Comparison of ENCODE assay signal across 11 mouse cellular contexts in genomic region chr19:28380691-28381262, GRCm38 (mm10).
DNase-seq lines count a peak whose midpoint lies in the region; ATAC-seq and TF ChIP-seq lines count a peak whose summit lies in the region.
"Had no signal": no experiment of that assay in that cellular context is flagged by ENCODE, and none has a peak within 500 bp of the region (broad histone marks: within the 10 kb centered on the region; RNA-seq: fewer than 3 reads in every experiment).

No protein-coding gene starts in this region.

- intact Hi-C loops in gastrocnemius, postnatal 14 days (cut with DNase I; ENCODE audit: low total_unique reads), result no loop called here

- H3K27ac ChIP-seq in hindbrain, embryonic 11.5 days (ENCODE audit: low read depth, low read length), result no peak overlapping the region
- H3K27ac ChIP-seq in hindbrain, embryonic 12.5 days, result no peak overlapping the region
- H3K27ac ChIP-seq in neural tube, embryonic 15.5 days (replicated peaks), result no peak overlapping the region
- H3K27ac ChIP-seq in heart, embryonic 11.5 days (ENCODE audit: low read depth, low read length), result no peak overlapping the region
- H3K27ac ChIP-seq: embryonic facial prominence, embryonic 12.5 days; limb, embryonic 12.5 days had no signal

- no peak overlapping the region for H3K9ac ChIP-seq in hindbrain, embryonic 11.5 days (ENCODE audit: low read depth, low read length)
- H3K9ac ChIP-seq in hindbrain, embryonic 12.5 days, result no peak overlapping the region
- no peak overlapping the region for H3K9ac ChIP-seq in neural tube, embryonic 15.5 days (replicated peaks)
- H3K9ac ChIP-seq in heart, embryonic 11.5 days (ENCODE audit: low read depth, low read length), result no peak overlapping the region
- H3K9ac ChIP-seq: embryonic facial prominence, embryonic 12.5 days; limb, embryonic 12.5 days had no signal

- TF ChIP-seq POLR2A in brain, embryonic 14.5 days (IDR thresholded peaks at IDR 0.05; ENCODE audit: borderline replicate concordance, extremely low read depth, insufficient read depth, insufficient read length, poor library complexity, severe bottlenecking), result no peak

- H3K4me1 ChIP-seq in hindbrain, embryonic 11.5 days (replicated peaks; ENCODE audit: control insufficient read depth, insufficient read depth, low read length), result no peaks in the 10 kb centered on the region; the same call in 1 of the 2 replicates
- H3K4me1 ChIP-seq in hindbrain, embryonic 12.5 days, result peaks cover 30% of the 10 kb centered on the region
- peaks cover 11% of the 10 kb centered on the region; the same call in 1 of the 2 replicates for H3K4me1 ChIP-seq in neural tube, embryonic 15.5 days
- no peaks in the 10 kb centered on the region for H3K4me1 ChIP-seq in heart, embryonic 11.5 days (ENCODE audit: control insufficient read depth, insufficient read depth, low read length)

- no peaks in the 10 kb centered on the region for H3K27me3 ChIP-seq in hindbrain, embryonic 11.5 days (ENCODE audit: control insufficient read depth, insufficient read depth, low read length)
- H3K27me3 ChIP-seq in hindbrain, embryonic 12.5 days, result no peaks in the 10 kb centered on the region
- H3K27me3 ChIP-seq in neural tube, embryonic 15.5 days (replicated peaks), result no peaks in the 10 kb centered on the region
- no peaks in the 10 kb centered on the region; the same call in 1 of the 2 replicates for H3K27me3 ChIP-seq in heart, embryonic 11.5 days (ENCODE audit: control insufficient read depth, insufficient read depth, low read length)
- H3K27me3 ChIP-seq: embryonic facial prominence, embryonic 12.5 days; limb, embryonic 12.5 days had no signal

- no peaks in the 10 kb centered on the region for H3K36me3 ChIP-seq in hindbrain, embryonic 11.5 days (ENCODE audit: control insufficient read depth, insufficient read depth, low read length)
- H3K36me3 ChIP-seq in hindbrain, embryonic 12.5 days, result no peaks in the 10 kb centered on the region
- H3K36me3 ChIP-seq in neural tube, embryonic 15.5 days, result no peaks in the 10 kb centered on the region
- no peaks in the 10 kb centered on the region for H3K36me3 ChIP-seq in heart, embryonic 11.5 days (ENCODE audit: control insufficient read depth, insufficient read depth, low read length)
- H3K36me3 ChIP-seq: embryonic facial prominence, embryonic 12.5 days; limb, embryonic 12.5 days had no signal

- H3K4me2 ChIP-seq in hindbrain, embryonic 11.5 days (replicated peaks; ENCODE audit: low read depth, low read length), result no peak overlapping the region
- H3K4me2 ChIP-seq in hindbrain, embryonic 12.5 days (replicated peaks), result no peak overlapping the region
- no peak overlapping the region for H3K4me2 ChIP-seq in neural tube, embryonic 15.5 days
- no peak overlapping the region for H3K4me2 ChIP-seq in heart, embryonic 11.5 days
- H3K4me2 ChIP-seq: embryonic facial prominence, embryonic 12.5 days; limb, embryonic 12.5 days had no signal

- no peak for ATAC-seq in hindbrain, embryonic 11.5 days (ENCODE audit: low FRiP score)
- ATAC-seq in hindbrain, embryonic 12.5 days (ENCODE audit: low FRiP score), result no peak
- ATAC-seq in neural tube, embryonic 15.5 days (ENCODE audit: low FRiP score), result no peak
- ATAC-seq in heart, embryonic 11.5 days (replicated peaks; ENCODE audit: insufficient number of reproducible peaks, low FRiP score, low TSS enrichment), result no peak

- WGBS in hindbrain, embryonic 11.5 days, result 54% methylated on average over 9 of the region's 9 CpGs
- WGBS in hindbrain, embryonic 12.5 days, result 52% methylated on average over 9 of the region's 9 CpGs
- 49% methylated on average over 9 of the region's 9 CpGs for WGBS in neural tube, embryonic 15.5 days
- 62% methylated on average over 9 of the region's 9 CpGs for WGBS in heart, embryonic 11.5 days (ENCODE audit: insufficient replicate concordance)

- DNase-seq in hindbrain, embryonic 11.5 days (ENCODE audit: low spot score), result peak; percentile 12
- peak; percentile 52 for DNase-seq in NIH3T3 (ENCODE audit: low read depth)
- peak; percentile 94 for DNase-seq in brain, embryonic 14.5 days (ENCODE audit: low read depth)
- peak; percentile 30 for DNase-seq in gastrocnemius, postnatal 14 days
- DNase-seq: heart, postnatal 36 days; lung, postnatal 4 days had no signal

- no peaks in the 10 kb centered on the region for H3K9me3 ChIP-seq in hindbrain, embryonic 11.5 days (ENCODE audit: control insufficient read depth, low read length)
- H3K9me3 ChIP-seq in hindbrain, embryonic 12.5 days (replicated peaks), result no peaks in the 10 kb centered on the region
- H3K9me3 ChIP-seq in neural tube, embryonic 15.5 days (replicated peaks), result no peaks in the 10 kb centered on the region
- H3K9me3 ChIP-seq in heart, embryonic 11.5 days (replicated peaks; ENCODE audit: control insufficient read depth, low read length), result no peaks in the 10 kb centered on the region
- H3K9me3 ChIP-seq: embryonic facial prominence, embryonic 12.5 days; limb, embryonic 12.5 days had no signal

- no peak for TF ChIP-seq CTCF in brain, embryonic 14.5 days (IDR thresholded peaks at IDR 0.05; ENCODE audit: borderline replicate concordance, extremely low read depth, insufficient read depth, insufficient read length)

- no peak overlapping the region for H3K4me3 ChIP-seq in hindbrain, embryonic 11.5 days (ENCODE audit: low read depth, low read length)
- H3K4me3 ChIP-seq in hindbrain, embryonic 12.5 days, result no peak overlapping the region
- no peak overlapping the region for H3K4me3 ChIP-seq in neural tube, embryonic 15.5 days (replicated peaks)
- no peak overlapping the region for H3K4me3 ChIP-seq in heart, embryonic 11.5 days (ENCODE audit: low read depth, low read length)
- H3K4me3 ChIP-seq: embryonic facial prominence, embryonic 12.5 days; limb, embryonic 12.5 days had no signal

Comparison
In these comparisons a context has a peak if more than half of its experiments do, and no peak if none do; other contexts are left out.
1. DNase-seq: peak in every context shown above with its lines; median percentile 94 in brain, embryonic 14.5 days; 52 in NIH3T3; 30 in gastrocnemius, postnatal 14 days; 12 in hindbrain, embryonic 11.5 days.